Mouse (Mus musculus): Measurements from ENCODE around the gene Smc3. TPM values are rescaled to one million over a fixed set of nuclear protein-coding genes. Genes with fewer than 3 reads are reported as not detected.
A peak's percentile ranks its signal among the peaks of the same experiment; 100 is the strongest.

The Smc3 gene
- 66.3 and 67.8 TPM in 2 replicates for polyA plus RNA-seq (2014; fragmentation: Nextera tagmentation; extraction: Ambion mirVana)

GRCm38 (mm10) chr19:53599757-53600539 is at the start of gene Smc3:
Gene Smc3, plus strand, starts transcription at chr19:53600398.
- H3K4me2 ChIP-seq (ENCODE audit: low read length): peak within 1 kb of the TSS; percentile 91
- peak; percentile 97 for ATAC-seq (ENCODE audit: low FRiP score, low TSS enrichment)
- peak; percentile 99 for DNase-seq
- no peaks in the 10 kb centered on the region for H3K9me3 ChIP-seq (ENCODE audit: control insufficient read depth, low read length)
- peak within 1 kb of the TSS; percentile 96 for H3K9ac ChIP-seq (replicated peaks; ENCODE audit: low read length)
- under 1% methylated on average over 64 of the region's 70 CpGs for WGBS
- H3K27me3 ChIP-seq (ENCODE audit: control insufficient read depth, insufficient read depth, low read length): no peaks in the 10 kb centered on the region
- peak within 1 kb of the TSS; percentile 98 for H3K27ac ChIP-seq (replicated peaks; ENCODE audit: low read depth, low read length)
- H3K4me1 ChIP-seq (ENCODE audit: control insufficient read depth, insufficient read depth, low read length): peaks cover 12% of the 10 kb centered on the region
- H3K36me3 ChIP-seq (ENCODE audit: control insufficient read depth, insufficient read depth, low read length): peaks cover 6% of the 10 kb centered on the region; the same call in 1 of the 2 replicates
- H3K4me3 ChIP-seq (replicated peaks; ENCODE audit: low read depth, low read length): peak within 1 kb of the TSS; percentile 96

GRCm38 (mm10) chr19:53550972-53551371 is 49.2 kb upstream of the Smc3 start:
- Histone ChIP-seq H3K9ac (replicated peaks; ENCODE audit: low read length) (no peak overlapping the region), H3K27me3 (ENCODE audit: control insufficient read depth, insufficient read depth, low read length) (no peaks in the 10 kb centered on the region), H3K4me2 (ENCODE audit: low read length) (no peak overlapping the region), H3K9me3 (ENCODE audit: control insufficient read depth, low read length) (no peaks in the 10 kb centered on the region), H3K4me1 (ENCODE audit: control insufficient read depth, insufficient read depth, low read length) (0 out of 2 replicates have a peak, but pooled peaks cover 3% of the 10 kb centered on the region), H3K36me3 (ENCODE audit: control insufficient read depth, insufficient read depth, low read length) (no peaks in the 10 kb centered on the region), H3K27ac (replicated peaks; ENCODE audit: low read depth, low read length) (no peak overlapping the region), H3K4me3 (replicated peaks; ENCODE audit: low read depth, low read length) (no peak overlapping the region)
- WGBS: 90% methylated on average over 12 of the region's 12 CpGs
- ATAC-seq (ENCODE audit: low FRiP score, low TSS enrichment): no peak
- no peak for DNase-seq

GRCm38 (mm10) chr19:53552216-53552786 is 47.9 kb upstream of the Smc3 start:
- Histone ChIP-seq H3K4me1 (ENCODE audit: control insufficient read depth, insufficient read depth, low read length) (0 out of 2 replicates have a peak, but pooled peaks cover 3% of the 10 kb centered on the region), H3K27me3 (ENCODE audit: control insufficient read depth, insufficient read depth, low read length) (no peaks in the 10 kb centered on the region), H3K4me2 (ENCODE audit: low read length) (no peak overlapping the region), H3K9me3 (ENCODE audit: control insufficient read depth, low read length) (no peaks in the 10 kb centered on the region), H3K36me3 (ENCODE audit: control insufficient read depth, insufficient read depth, low read length) (no peaks in the 10 kb centered on the region), H3K4me3 (replicated peaks; ENCODE audit: low read depth, low read length) (no peak overlapping the region), H3K27ac (replicated peaks; ENCODE audit: low read depth, low read length) (no peak overlapping the region), H3K9ac (replicated peaks; ENCODE audit: low read length) (no peak overlapping the region)
- DNase-seq: no peak
- WGBS: 40% methylated on average over 10 of the region's 10 CpGs
- ATAC-seq (ENCODE audit: low FRiP score, low TSS enrichment): no peak

GRCm38 (mm10) chr19:53552795-53553194 is 47.4 kb upstream of the Smc3 start:
- no peaks in the 10 kb centered on the region for H3K9me3 ChIP-seq (ENCODE audit: control insufficient read depth, low read length)
- no peaks in the 10 kb centered on the region for H3K4me1 ChIP-seq (ENCODE audit: control insufficient read depth, insufficient read depth, low read length)
- no peak overlapping the region for H3K4me3 ChIP-seq (replicated peaks; ENCODE audit: low read depth, low read length)
- ATAC-seq (ENCODE audit: low FRiP score, low TSS enrichment) (no peak), DNase-seq (no peak)
- 65% methylated on average over 6 of the region's 6 CpGs for WGBS
- H3K36me3 ChIP-seq (ENCODE audit: control insufficient read depth, insufficient read depth, low read length): no peaks in the 10 kb centered on the region
- no peaks in the 10 kb centered on the region for H3K27me3 ChIP-seq (ENCODE audit: control insufficient read depth, insufficient read depth, low read length)
- no peak overlapping the region for H3K9ac ChIP-seq (replicated peaks; ENCODE audit: low read length)
- H3K27ac ChIP-seq (replicated peaks; ENCODE audit: low read depth, low read length): no peak overlapping the region
- no peak overlapping the region for H3K4me2 ChIP-seq (ENCODE audit: low read length)

- ATAC-seq (ENCODE audit: low FRiP score, low TSS enrichment): no peak
- Histone ChIP-seq H3K9me3 (ENCODE audit: control insufficient read depth, low read length) (no peaks in the 10 kb centered on the region), H3K27ac (replicated peaks; ENCODE audit: low read depth, low read length) (no peak overlapping the region), H3K27me3 (ENCODE audit: control insufficient read depth, insufficient read depth, low read length) (no peaks in the 10 kb centered on the region), H3K4me2 (ENCODE audit: low read length) (no peak overlapping the region), H3K4me3 (replicated peaks; ENCODE audit: low read depth, low read length) (no peak overlapping the region), H3K4me1 (ENCODE audit: control insufficient read depth, insufficient read depth, low read length) (no peaks in the 10 kb centered on the region), H3K9ac (replicated peaks; ENCODE audit: low read length) (no peak overlapping the region), H3K36me3 (ENCODE audit: control insufficient read depth, insufficient read depth, low read length) (no peaks in the 10 kb centered on the region)
- DNase-seq: no peak
- WGBS: 91% methylated on average over 11 of the region's 11 CpGs
Observed at GRCm38 (mm10) chr19:53554402-53554801, 45.8 kb upstream of the Smc3 start.

GRCm38 (mm10) chr19:53554981-53555616 is 45.1 kb upstream of the Smc3 start:
- Histone ChIP-seq H3K4me3 (replicated peaks; ENCODE audit: low read depth, low read length) (no peak overlapping the region), H3K36me3 (ENCODE audit: control insufficient read depth, insufficient read depth, low read length) (no peaks in the 10 kb centered on the region), H3K9ac (replicated peaks; ENCODE audit: low read length) (no peak overlapping the region), H3K27me3 (ENCODE audit: control insufficient read depth, insufficient read depth, low read length) (no peaks in the 10 kb centered on the region), H3K4me1 (ENCODE audit: control insufficient read depth, insufficient read depth, low read length) (no peaks in the 10 kb centered on the region), H3K27ac (replicated peaks; ENCODE audit: low read depth, low read length) (no peak overlapping the region), H3K4me2 (ENCODE audit: low read length) (no peak overlapping the region), H3K9me3 (ENCODE audit: control insufficient read depth, low read length) (no peaks in the 10 kb centered on the region)
- ATAC-seq (ENCODE audit: low FRiP score, low TSS enrichment) (no peak), DNase-seq (no peak)
- 86% methylated on average over 5 of the region's 5 CpGs for WGBS

- WGBS: 42% methylated on average over 6 of the region's 6 CpGs
- Histone ChIP-seq H3K27me3 (ENCODE audit: control insufficient read depth, insufficient read depth, low read length) (no peaks in the 10 kb centered on the region), H3K9ac (replicated peaks; ENCODE audit: low read length) (no peak overlapping the region), H3K27ac (replicated peaks; ENCODE audit: low read depth, low read length) (no peak overlapping the region), H3K36me3 (ENCODE audit: control insufficient read depth, insufficient read depth, low read length) (no peaks in the 10 kb centered on the region), H3K4me2 (ENCODE audit: low read length) (peak overlapping the region; percentile 19; the same call in 1 of the 2 replicates), H3K4me3 (replicated peaks; ENCODE audit: low read depth, low read length) (no peak overlapping the region), H3K9me3 (ENCODE audit: control insufficient read depth, low read length) (no peaks in the 10 kb centered on the region), H3K4me1 (ENCODE audit: control insufficient read depth, insufficient read depth, low read length) (no peaks in the 10 kb centered on the region)
- DNase-seq (peak; percentile 5), ATAC-seq (ENCODE audit: low FRiP score, low TSS enrichment) (no peak)
Observed at GRCm38 (mm10) chr19:53556841-53557240, 43.4 kb upstream of the Smc3 start.

GRCm38 (mm10) chr19:53557267-53557936 is 42.8 kb upstream of the Smc3 start:
- ATAC-seq (ENCODE audit: low FRiP score, low TSS enrichment) (no peak), DNase-seq (peak; percentile 8)
- H3K9me3 ChIP-seq (ENCODE audit: control insufficient read depth, low read length): no peaks in the 10 kb centered on the region
- H3K27me3 ChIP-seq (ENCODE audit: control insufficient read depth, insufficient read depth, low read length): no peaks in the 10 kb centered on the region
- no peaks in the 10 kb centered on the region for H3K36me3 ChIP-seq (ENCODE audit: control insufficient read depth, insufficient read depth, low read length)
- H3K27ac ChIP-seq (replicated peaks; ENCODE audit: low read depth, low read length): no peak overlapping the region
- 29% methylated on average over 20 of the region's 20 CpGs for WGBS
- H3K4me3 ChIP-seq (replicated peaks; ENCODE audit: low read depth, low read length): no peak overlapping the region
- H3K4me1 ChIP-seq (ENCODE audit: control insufficient read depth, insufficient read depth, low read length): no peaks in the 10 kb centered on the region
- no peak overlapping the region for H3K9ac ChIP-seq (replicated peaks; ENCODE audit: low read length)
- H3K4me2 ChIP-seq (ENCODE audit: low read length): peak overlapping the region; percentile 19
